Mouse (Mus musculus) kidney, adult 9 months (tissue): Measurements from ENCODE around the gene Gm20388.

ENCODE experiments used
- DNase-seq: peaks from one replicate; pipeline ENCODE4 v3.0.0; 2022

Gene Gm20388

GRCm38 (mm10) chr8:123761266-123761882 is 3850.7 kb downstream of the Gm20388 start:
- peak; percentile 15 for DNase-seq

GRCm38 (mm10) chr8:123761883-123762270 is 3851.2 kb downstream of the Gm20388 start:
- no peak for DNase-seq

GRCm38 (mm10) chr8:123763355-123763754 is 3852.7 kb downstream of the Gm20388 start:
- DNase-seq = no peak

GRCm38 (mm10) chr8:123764671-123765070 is 3854.0 kb downstream of the Gm20388 start:
- DNase-seq = no peak

- no peak for DNase-seq
Measured at GRCm38 (mm10) chr8:123766516-123766915, 3855.9 kb downstream of the Gm20388 start.

GRCm38 (mm10) chr8:123767874-123768273 is 3857.2 kb downstream of the Gm20388 start:
- no peak for DNase-seq

- DNase-seq = peak; percentile 35
Measured at GRCm38 (mm10) chr8:123768492-123769356, 3858.1 kb downstream of the Gm20388 start.

- DNase-seq = no peak
Measured at GRCm38 (mm10) chr8:123773468-123773867, 3862.8 kb downstream of the Gm20388 start.

GRCm38 (mm10) chr8:123774491-123774890 is 3863.8 kb downstream of the Gm20388 start:
- no peak for DNase-seq

- no peak for DNase-seq
Measured at GRCm38 (mm10) chr8:123777319-123777718, 3866.7 kb downstream of the Gm20388 start.

- no peak for DNase-seq
Measured at GRCm38 (mm10) chr8:123780471-123780870, 3869.8 kb downstream of the Gm20388 start.

GRCm38 (mm10) chr8:123781256-123781655 is 3870.6 kb downstream of the Gm20388 start:
- no peak for DNase-seq

- DNase-seq = peak; percentile 73
Measured at GRCm38 (mm10) chr8:123783525-123784249, 3873.0 kb downstream of the Gm20388 start.

GRCm38 (mm10) chr8:123786166-123786565 is 3875.5 kb downstream of the Gm20388 start:
- peak; percentile 44 for DNase-seq

GRCm38 (mm10) chr8:123786644-123787043 is 3876.0 kb downstream of the Gm20388 start:
- DNase-seq = no peak

- no peak for DNase-seq
Measured at GRCm38 (mm10) chr8:123787254-123787897, 3876.7 kb downstream of the Gm20388 start.

- no peak for DNase-seq
Measured at GRCm38 (mm10) chr8:123788416-123789170, 3878.0 kb downstream of the Gm20388 start.

GRCm38 (mm10) chr8:123789461-123789860 is 3878.8 kb downstream of the Gm20388 start:
- DNase-seq = no peak

- DNase-seq = peak; percentile 90
Measured at GRCm38 (mm10) chr8:123789970-123790369, 3879.3 kb downstream of the Gm20388 start.

- DNase-seq = peak; percentile 38
Measured at GRCm38 (mm10) chr8:123791101-123791844, 3880.6 kb downstream of the Gm20388 start.

GRCm38 (mm10) chr8:123791845-123792225 is 3881.2 kb downstream of the Gm20388 start:
- no peak for DNase-seq
